Mouse (Mus musculus) kidney, embryonic 15.5 days (tissue): ENCODE data around the gene Mex3b. TPM values are rescaled to one million over a fixed set of nuclear protein-coding genes. Genes with fewer than 3 reads are reported as not detected.

Source experiments
- ATAC-seq: fragments of 200-750 bp; cut with Nextera tagmentation; replicated peaks from 2 replicates; pipeline ENCODE4 v1.8.0; 2017; ENCODE audit warnings: moderate TSS enrichment; ENCODE audit not compliant: low FRiP score
- H3K27ac ChIP-seq: fragments of 300-500 bp; sonication (generic); 2 replicates; pipeline ENCODE4 v1.5.1; 2015; ENCODE audit warnings: mild to moderate bottlenecking, inconsistent platforms
- H3K27me3 ChIP-seq: fragments of 300-500 bp; sonication (generic); 2 replicates; pipeline ENCODE4 v1.6.1; 2015; ENCODE audit warnings: inconsistent platforms
- H3K36me3 ChIP-seq: fragments of 300-500 bp; sonication (generic); 2 replicates; pipeline ENCODE4 v1.6.1; 2015; ENCODE audit warnings: inconsistent platforms
- H3K4me1 ChIP-seq: fragments of 300-500 bp; sonication (generic); 2 replicates; pipeline ENCODE4 v1.6.1; 2015; ENCODE audit warnings: inconsistent platforms
- H3K4me2 ChIP-seq: fragments of 300-500 bp; sonication (generic); 2 replicates; pipeline ENCODE4 v1.6.1; 2015; ENCODE audit warnings: moderate library complexity, mild to moderate bottlenecking, inconsistent platforms
- H3K4me3 ChIP-seq: fragments of 300-500 bp; sonication (generic); replicated peaks from 2 replicates; pipeline ENCODE4 v1.5.1; 2015; ENCODE audit warnings: mild to moderate bottlenecking, inconsistent platforms
- H3K9ac ChIP-seq: fragments of 300-500 bp; sonication (generic); 2 replicates; pipeline ENCODE4 v1.6.1; 2015; ENCODE audit warnings: mild to moderate bottlenecking, inconsistent platforms
- H3K9me3 ChIP-seq: fragments of 300-500 bp; sonication (generic); replicated peaks from 2 replicates; pipeline ENCODE4 v1.6.1; 2016; ENCODE audit warnings: inconsistent platforms
- WGBS: fragments of 180-500 bp; shearing (Covaris S2); methylation state at CpG from one replicate; pipeline ENCODE4 v1.1.7; 2015; ENCODE audit warnings: mixed read lengths; 5-methylcytosine and 5-hydroxymethylcytosine counted together
- polyA plus RNA-seq: library from polyadenylated mRNA; unstranded; fragments of >200 nt; fragmentation: Nextera tagmentation; extraction: Ambion mirVana; gene quantifications from 2 replicates; pipeline ENCODE4 v1.2.1, GENCODE M21; 2015

Mex3b gene
- 11.1 and 11.3 TPM in 2 replicates for polyA plus RNA-seq

DNA sequence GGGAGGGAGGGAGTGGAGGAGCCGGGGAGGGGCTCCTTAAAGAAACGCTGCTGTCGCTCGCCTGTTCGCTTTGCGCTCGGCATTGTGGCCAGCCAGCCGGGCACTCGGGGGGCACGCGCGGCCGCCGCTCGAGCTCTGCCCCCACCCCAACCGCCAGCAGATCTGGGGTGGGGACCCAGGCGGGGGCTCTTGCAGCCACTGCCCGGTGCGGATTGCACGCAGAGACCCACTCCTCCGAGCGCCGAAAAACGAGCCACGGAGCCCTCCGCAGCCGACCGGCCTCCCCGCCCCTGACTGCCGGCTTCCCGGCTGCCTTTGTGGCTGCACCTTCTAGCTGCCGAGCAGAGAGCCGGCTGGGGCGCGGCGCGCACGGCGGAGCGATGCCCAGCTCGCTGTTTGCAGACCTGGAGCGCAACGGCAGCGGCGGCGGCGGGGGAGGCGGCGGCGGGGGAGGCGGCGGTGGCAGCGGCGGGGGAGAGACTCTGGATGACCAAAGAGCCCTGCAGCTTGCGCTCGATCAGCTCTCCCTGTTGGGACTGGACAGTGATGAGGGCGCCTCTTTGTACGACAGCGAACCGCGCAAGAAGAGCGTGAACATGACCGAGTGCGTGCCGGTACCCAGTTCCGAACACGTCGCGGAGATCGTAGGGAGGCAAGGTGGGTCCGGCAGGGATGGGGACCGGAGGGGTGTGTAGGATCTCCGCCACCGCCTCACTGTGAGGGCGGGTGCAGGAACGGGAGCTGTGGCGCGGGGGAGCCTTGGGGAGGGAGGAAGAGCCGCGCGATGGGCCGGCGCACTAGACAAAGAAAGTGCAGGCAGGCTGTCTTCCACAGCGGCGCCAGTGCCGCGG is at the start of gene Mex3b:
Gene Mex3b (plus strand): TSS at position 63 of the 851 bp plus-strand sequence.
- no peaks in the 10 kb centered on the region for H3K9me3 ChIP-seq
- peak within 1 kb of the TSS; percentile 92 for H3K4me3 ChIP-seq
- H3K27me3 ChIP-seq = no peaks in the 10 kb centered on the region
- H3K9ac ChIP-seq = peak within 1 kb of the TSS; percentile 93
- peaks cover 15% of the 10 kb centered on the region for H3K36me3 ChIP-seq
- ATAC-seq = peak; percentile 1
- peak within 1 kb of the TSS; percentile 95 for H3K4me2 ChIP-seq
- WGBS = under 1% methylated on average over 84 of the region's 87 CpGs
- H3K4me1 ChIP-seq = peaks cover 37% of the 10 kb centered on the region
- peak within 1 kb of the TSS; percentile 99 for H3K27ac ChIP-seq

DNA sequence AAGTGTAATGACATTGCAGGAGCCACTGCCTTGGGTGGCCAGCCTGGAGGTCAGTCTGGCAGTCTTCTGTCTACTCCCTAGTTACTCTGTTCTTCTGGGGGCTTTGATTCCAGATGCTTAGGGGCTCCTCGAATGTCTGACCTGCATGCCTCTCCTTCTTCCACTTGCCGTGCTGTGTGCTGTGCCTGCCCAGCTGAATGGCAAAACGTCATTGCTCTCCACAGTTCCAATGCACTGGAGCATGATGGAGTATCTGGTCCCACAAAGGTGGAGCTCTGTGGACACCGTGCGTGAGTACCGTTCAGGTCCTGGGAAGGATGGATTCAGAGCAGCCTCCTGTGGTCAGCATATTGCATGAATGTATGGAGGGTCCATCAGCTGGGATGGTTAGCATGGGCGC is 47.6 kb upstream of the Mex3b start:
- Histone ChIP-seq H3K36me3 (no peaks in the 10 kb centered on the region), H3K4me2 (no peak overlapping the region), H3K4me3 (no peak overlapping the region), H3K27me3 (no peaks in the 10 kb centered on the region), H3K27ac (no peak overlapping the region), H3K4me1 (no peaks in the 10 kb centered on the region), H3K9me3 (no peaks in the 10 kb centered on the region), H3K9ac (no peak overlapping the region)
- 87% methylated on average over 7 of the region's 7 CpGs for WGBS
- no peak for ATAC-seq

DNA sequence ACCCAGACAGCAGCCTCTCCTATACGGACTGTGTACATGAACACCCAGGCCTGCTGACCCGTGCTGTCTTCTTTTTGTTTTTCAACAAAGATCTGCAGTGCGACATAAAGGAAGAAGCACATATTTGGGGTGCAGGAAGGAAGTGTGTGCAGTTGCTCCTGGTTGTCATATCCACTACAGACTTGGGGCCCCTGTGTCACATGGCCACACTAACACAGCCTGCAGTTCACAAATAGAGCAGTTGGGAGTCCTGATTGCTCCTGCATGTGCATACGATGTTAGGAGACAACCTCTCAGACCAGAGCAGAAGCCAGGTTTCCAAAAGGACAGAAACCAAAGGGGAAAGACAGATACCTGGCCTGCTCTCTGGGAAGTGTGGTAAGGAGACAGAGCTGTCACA is 46.5 kb upstream of the Mex3b start:
- 65% methylated on average over 4 of the region's 4 CpGs for WGBS
- no peak overlapping the region for H3K4me3 ChIP-seq
- no peak for ATAC-seq
- H3K27me3 ChIP-seq = no peaks in the 10 kb centered on the region
- no peak overlapping the region for H3K4me2 ChIP-seq
- no peaks in the 10 kb centered on the region for H3K36me3 ChIP-seq
- H3K4me1 ChIP-seq = no peaks in the 10 kb centered on the region
- no peak overlapping the region for H3K27ac ChIP-seq
- no peaks in the 10 kb centered on the region for H3K9me3 ChIP-seq
- H3K9ac ChIP-seq = no peak overlapping the region

DNA sequence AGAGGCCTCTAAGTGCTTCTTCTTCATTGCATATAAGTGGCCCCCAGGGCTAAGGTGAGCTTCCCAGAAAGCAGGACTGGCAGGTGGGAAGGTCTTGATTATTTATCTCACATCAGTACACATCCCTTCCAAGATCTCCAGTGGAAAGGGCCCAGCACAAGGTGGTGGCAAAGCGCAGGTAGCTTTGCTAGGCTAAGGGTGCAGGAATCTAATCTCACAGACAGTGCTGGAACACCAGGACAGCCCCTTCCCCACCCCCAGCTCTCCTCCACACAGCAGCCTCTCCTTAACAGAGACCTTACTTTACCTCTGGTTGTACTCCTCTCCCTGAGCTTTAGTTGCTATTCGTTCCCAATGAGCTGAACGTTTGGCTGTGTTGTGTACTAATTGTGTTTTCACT is 45.6 kb upstream of the Mex3b start:
- Histone ChIP-seq H3K4me1 (no peaks in the 10 kb centered on the region), H3K36me3 (no peaks in the 10 kb centered on the region), H3K4me3 (no peak overlapping the region), H3K9ac (no peak overlapping the region), H3K27me3 (no peaks in the 10 kb centered on the region), H3K27ac (no peak overlapping the region), H3K4me2 (no peak overlapping the region), H3K9me3 (no peaks in the 10 kb centered on the region)
- no peak for ATAC-seq
- 68% methylated on average over 3 of the region's 3 CpGs for WGBS

DNA sequence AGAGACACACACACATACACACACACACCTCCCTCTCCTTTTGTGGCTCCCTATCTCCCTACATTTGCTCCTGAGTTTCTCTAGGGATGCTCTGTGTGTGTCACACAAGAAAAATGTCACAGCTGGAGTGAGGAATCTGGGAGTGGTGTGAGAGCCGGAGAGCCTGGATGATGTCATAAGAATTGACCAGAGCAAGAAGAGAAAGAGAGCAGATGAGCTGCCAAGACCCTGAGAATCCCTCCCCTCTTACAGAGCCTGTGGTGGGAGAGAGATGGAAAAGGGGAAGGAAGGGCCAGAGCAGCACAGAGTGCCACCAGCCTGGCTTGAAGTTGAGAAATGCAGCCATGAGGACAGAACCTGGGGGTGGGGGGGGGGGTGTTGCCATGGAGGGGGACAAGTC is 44.6 kb upstream of the Mex3b start:
- Histone ChIP-seq H3K4me2 (no peak overlapping the region), H3K27ac (no peak overlapping the region), H3K4me1 (no peaks in the 10 kb centered on the region), H3K27me3 (no peaks in the 10 kb centered on the region), H3K9me3 (no peaks in the 10 kb centered on the region), H3K9ac (no peak overlapping the region), H3K36me3 (no peaks in the 10 kb centered on the region), H3K4me3 (no peak overlapping the region)
- WGBS = 36% methylated on average over 1 of the region's 1 CpGs
- ATAC-seq = no peak

DNA sequence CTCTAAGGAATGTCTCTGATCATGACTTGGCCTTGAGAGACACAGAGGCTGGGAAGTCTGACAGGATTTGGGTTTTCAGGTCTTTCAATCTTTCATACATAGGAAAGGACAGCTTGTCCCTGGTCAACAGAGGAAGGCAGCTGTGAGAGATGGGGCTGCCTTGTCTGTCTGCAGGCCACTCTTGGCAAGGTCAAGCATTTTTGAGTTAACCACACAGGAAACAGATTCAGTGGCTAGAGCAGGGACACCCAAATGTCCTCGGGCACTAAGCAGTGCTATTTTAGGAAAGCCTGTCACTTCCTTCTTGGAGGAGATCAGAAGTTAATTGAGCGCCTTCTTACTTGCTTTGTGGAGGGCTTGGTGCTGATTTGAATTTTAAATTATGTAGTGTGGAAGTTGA is 38.9 kb upstream of the Mex3b start:
- 51% methylated on average over 2 of the region's 2 CpGs for WGBS
- Histone ChIP-seq H3K4me3 (no peak overlapping the region), H3K9ac (no peak overlapping the region), H3K9me3 (no peaks in the 10 kb centered on the region), H3K4me2 (no peak overlapping the region), H3K36me3 (no peaks in the 10 kb centered on the region), H3K27me3 (no peaks in the 10 kb centered on the region), H3K27ac (no peak overlapping the region), H3K4me1 (no peaks in the 10 kb centered on the region)
- ATAC-seq = no peak

DNA sequence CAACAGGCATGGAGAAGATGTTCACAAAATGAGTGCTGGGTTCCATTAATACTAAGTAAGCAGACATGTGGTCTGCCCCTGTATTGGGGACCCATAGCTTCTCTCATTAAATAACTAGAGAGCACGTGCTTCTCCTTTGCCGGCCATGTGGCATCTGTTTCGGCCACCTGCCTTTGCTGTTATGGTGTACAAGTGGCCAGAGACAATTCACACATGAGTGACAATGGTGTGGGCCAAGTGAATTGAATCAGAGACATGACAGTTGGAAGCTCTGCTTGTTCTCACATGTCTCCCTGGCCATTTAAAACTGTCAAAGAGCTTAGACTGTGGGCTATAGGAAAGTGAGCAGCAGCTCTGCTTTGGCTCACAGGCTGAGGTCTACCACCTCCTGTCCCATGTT is 37.6 kb upstream of the Mex3b start:
- no peaks in the 10 kb centered on the region for H3K27me3 ChIP-seq

DNA sequence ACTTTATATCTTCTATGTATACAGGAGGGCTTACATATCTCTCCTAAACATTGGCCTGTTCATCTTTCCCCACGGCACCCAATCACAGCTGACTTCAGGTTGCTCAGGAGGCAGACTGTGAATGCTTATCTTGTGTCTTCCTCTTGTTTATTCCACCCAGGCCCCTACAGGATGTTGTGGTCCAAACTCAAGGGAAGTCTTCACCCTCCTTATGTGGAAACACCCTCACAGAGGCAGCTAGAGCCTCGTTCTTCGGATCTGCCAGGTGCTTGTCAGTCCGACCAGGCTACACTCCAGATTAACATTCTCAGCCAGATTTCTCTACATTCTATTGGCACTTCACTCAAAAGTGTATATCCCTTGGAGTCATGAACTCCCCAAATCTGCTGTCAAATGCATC is 32.7 kb upstream of the Mex3b start:
- Histone ChIP-seq H3K9me3 (no peaks in the 10 kb centered on the region), H3K9ac (no peak overlapping the region), H3K27ac (no peak overlapping the region), H3K4me2 (no peak overlapping the region), H3K27me3 (no peaks in the 10 kb centered on the region), H3K4me1 (0 out of 2 replicates have a peak, but pooled peaks cover 2% of the 10 kb centered on the region), H3K36me3 (no peaks in the 10 kb centered on the region), H3K4me3 (no peak overlapping the region)
- WGBS = 83% methylated on average over 4 of the region's 4 CpGs
- no peak for ATAC-seq

More for the DNA sequence above, 37.6 kb upstream of the Mex3b start:
- Histone ChIP-seq H3K4me2 (no peak overlapping the region), H3K27ac (no peak overlapping the region), H3K4me3 (no peak overlapping the region), H3K9ac (no peak overlapping the region), H3K4me1 (no peaks in the 10 kb centered on the region), H3K9me3 (no peaks in the 10 kb centered on the region), H3K36me3 (no peaks in the 10 kb centered on the region)
- WGBS = 38% methylated on average over 3 of the region's 3 CpGs
- no peak for ATAC-seq

DNA sequence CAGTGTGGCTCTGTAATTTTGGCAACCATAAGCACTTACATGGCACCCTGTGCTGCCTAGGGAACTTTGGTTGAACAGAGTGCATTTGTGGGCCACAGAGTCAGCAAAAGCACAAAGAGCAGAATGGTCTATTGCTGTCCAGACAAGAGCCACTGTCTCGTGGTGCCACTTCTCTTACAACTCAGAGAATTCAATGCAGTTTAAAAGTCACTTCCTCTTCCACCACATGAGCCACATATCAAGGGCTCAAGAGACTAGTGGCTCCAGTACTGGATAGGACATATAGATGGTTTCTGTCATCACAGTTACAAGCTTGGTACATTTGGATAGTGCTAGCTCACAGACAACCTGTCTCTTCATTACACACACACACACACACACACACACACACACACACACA is 28.7 kb upstream of the Mex3b start:
- H3K27me3 ChIP-seq = no peaks in the 10 kb centered on the region
- H3K36me3 ChIP-seq = no peaks in the 10 kb centered on the region
- 48% methylated on average over 1 of the region's 1 CpGs for WGBS
- H3K4me1 ChIP-seq = 0 out of 2 replicates have a peak, but pooled peaks cover 5% of the 10 kb centered on the region
- H3K4me2 ChIP-seq = no peak overlapping the region
- no peak overlapping the region for H3K27ac ChIP-seq
- no peak for ATAC-seq
- H3K9ac ChIP-seq = no peak overlapping the region
- H3K4me3 ChIP-seq = no peak overlapping the region
- no peaks in the 10 kb centered on the region for H3K9me3 ChIP-seq

DNA sequence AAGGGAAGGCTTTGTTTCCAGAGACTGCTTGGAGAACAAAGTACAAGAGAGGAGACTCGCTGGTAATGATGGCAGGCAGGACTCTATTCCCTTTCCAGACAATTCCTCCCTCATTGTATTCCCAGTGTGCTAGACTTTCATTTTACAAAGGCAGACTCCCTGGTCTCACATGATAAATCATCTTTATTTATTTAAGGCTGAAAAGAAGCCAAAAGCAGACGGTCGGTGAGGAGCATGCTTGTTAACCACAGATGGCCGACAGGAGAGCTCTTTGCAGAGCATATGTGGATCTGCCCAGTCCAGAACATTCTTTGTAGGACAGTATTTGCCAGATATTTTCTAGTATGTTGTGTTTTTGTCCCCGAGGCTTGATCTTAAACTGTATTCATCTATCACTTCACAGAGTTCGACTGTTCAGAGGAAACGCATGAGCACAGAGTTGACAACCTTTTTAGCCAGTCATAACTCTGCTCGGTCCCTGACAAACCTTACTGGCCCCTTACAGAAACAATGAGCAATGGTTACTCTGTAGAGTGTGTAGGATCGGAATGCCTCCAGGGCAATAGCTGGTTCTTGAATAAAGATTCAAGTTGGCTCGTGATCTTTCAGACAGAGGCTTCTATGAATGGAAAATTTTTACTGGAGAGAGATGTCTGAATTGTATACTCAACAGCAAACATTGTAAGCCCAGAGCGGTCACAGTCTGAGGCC is 28.0 kb upstream of the Mex3b start:
- Histone ChIP-seq H3K27me3 (no peaks in the 10 kb centered on the region), H3K9me3 (no peaks in the 10 kb centered on the region), H3K27ac (no peak overlapping the region; the same call in 1 of the 2 replicates), H3K36me3 (no peaks in the 10 kb centered on the region), H3K4me1 (0 out of 2 replicates have a peak, but pooled peaks cover 5% of the 10 kb centered on the region), H3K9ac (no peak overlapping the region), H3K4me2 (no peak overlapping the region), H3K4me3 (no peak overlapping the region)
- 39% methylated on average over 11 of the region's 11 CpGs for WGBS
- ATAC-seq = no peak

DNA sequence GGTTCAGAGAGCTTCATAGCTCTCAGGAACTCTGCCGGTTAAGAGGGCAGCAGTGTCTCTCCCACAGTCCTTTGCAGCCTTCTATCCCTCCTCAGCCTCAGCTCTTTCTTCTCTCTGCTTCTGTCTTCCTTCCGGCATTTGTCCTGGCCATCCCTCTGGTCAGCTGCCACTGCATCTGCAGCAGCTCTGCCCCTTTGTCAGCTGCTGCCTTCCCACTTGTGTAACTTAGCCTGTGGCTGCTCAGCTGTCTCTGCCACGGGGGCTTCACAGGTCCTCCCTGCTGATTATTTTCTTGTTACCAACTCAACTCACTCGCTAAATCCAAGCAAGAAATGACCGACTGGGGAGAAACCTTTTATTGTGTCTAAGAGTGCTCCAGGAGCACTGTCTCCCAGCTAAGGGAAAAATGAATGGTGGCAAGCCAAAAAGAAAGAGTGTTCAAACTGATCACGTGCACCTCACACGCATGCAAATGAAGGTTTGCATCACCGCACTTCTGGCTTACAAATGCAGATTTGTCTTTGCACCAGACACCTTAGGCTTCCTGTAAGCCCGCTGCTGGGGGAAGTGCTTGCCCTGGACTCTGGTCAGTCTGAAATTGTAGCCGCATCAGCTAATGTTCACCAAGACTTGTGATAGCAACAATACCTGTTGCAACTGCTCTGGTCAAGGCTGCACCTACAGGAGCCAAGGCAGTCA is 24.8 kb upstream of the Mex3b start:
- WGBS = 58% methylated on average over 10 of the region's 10 CpGs
- Histone ChIP-seq H3K36me3 (no peaks in the 10 kb centered on the region), H3K4me2 (no peak overlapping the region), H3K4me1 (0 out of 2 replicates have a peak, but pooled peaks cover 5% of the 10 kb centered on the region), H3K27ac (no peak overlapping the region), H3K9me3 (no peaks in the 10 kb centered on the region), H3K9ac (no peak overlapping the region), H3K27me3 (no peaks in the 10 kb centered on the region), H3K4me3 (no peak overlapping the region)
- no peak for ATAC-seq

DNA sequence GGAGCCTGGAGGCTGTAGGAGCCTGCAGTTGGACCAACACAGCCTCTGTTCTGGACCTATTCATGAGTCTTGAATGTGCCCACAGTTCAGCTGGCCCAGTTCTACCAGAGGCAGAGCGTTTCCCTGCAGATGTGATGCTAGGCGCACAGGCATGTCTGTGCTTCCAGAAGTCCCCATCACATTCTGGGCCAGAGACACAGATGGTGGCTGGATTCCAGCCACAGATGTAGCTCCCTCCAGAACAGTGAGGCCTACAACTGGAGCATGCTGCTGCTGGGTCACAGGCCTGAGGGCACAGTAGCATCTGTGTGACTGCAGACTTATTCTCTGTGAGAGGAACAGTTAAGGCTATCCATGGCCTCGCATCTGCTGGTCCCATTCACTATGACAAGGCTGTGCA is 16.4 kb upstream of the Mex3b start:
- Histone ChIP-seq H3K4me2 (no peak overlapping the region), H3K27me3 (no peaks in the 10 kb centered on the region), H3K9me3 (no peaks in the 10 kb centered on the region), H3K9ac (no peak overlapping the region), H3K4me1 (peaks cover 8% of the 10 kb centered on the region; the same call in 1 of the 2 replicates), H3K36me3 (no peaks in the 10 kb centered on the region), H3K27ac (no peak overlapping the region), H3K4me3 (no peak overlapping the region)
- no peak for ATAC-seq
- 93% methylated on average over 3 of the region's 3 CpGs for WGBS
